ENCODE assay signal across 31 mouse cellular contexts in the genomic region with DNA sequence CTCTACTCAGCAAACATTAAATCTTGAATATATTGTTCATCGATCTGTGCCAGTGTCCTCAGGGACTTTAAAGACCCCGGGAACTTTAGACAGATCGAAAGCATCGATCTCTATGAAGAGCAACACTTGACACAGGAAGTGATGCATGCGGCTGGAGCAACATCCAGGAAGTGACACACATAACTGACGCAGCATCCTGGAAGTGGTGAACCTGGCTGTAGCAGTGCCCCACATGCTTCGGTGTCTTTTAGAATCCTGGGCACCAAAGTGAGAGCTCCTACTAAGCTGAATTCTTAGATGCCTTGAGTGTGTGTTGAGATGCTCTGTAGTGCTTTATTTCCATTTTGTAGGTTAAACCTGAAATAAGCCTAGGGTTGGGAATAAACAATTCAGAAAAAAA. TPM values are rescaled to one million over a fixed set of nuclear protein-coding genes. Genes with fewer than 3 reads are reported as not detected.
DNase-seq lines count a peak whose midpoint lies in the region; ATAC-seq lines count a peak whose summit lies in the region.
"Had no signal": no experiment of that assay in that cellular context is flagged by ENCODE, and none has a peak within 500 bp of the region (broad histone marks: within the 10 kb centered on the region; RNA-seq: fewer than 3 reads in every experiment).

No protein-coding gene starts in this region.

- no peak overlapping the region for H3K4me3 ChIP-seq in forebrain, embryonic 14.5 days (ENCODE audit: low read depth, low read length)
- H3K4me3 ChIP-seq: embryonic facial prominence, embryonic 13.5 days; embryonic facial prominence, embryonic 15.5 days; erythroblast, embryonic 14.5 days; forebrain, embryonic 10.5 days; forebrain, embryonic 12.5 days; forebrain, embryonic 15.5 days had no signal

- H3K9ac ChIP-seq in forebrain, embryonic 14.5 days (ENCODE audit: low read length): no peak overlapping the region
- H3K9ac ChIP-seq: embryonic facial prominence, embryonic 13.5 days; embryonic facial prominence, embryonic 15.5 days; forebrain, embryonic 12.5 days; forebrain, embryonic 15.5 days; forebrain, postnatal 0 days had no signal

- H3K9me3 ChIP-seq in forebrain, embryonic 14.5 days (replicated peaks; ENCODE audit: control insufficient read depth, low read length): no peaks in the 10 kb centered on the region
- H3K9me3 ChIP-seq: embryonic facial prominence, embryonic 13.5 days; embryonic facial prominence, embryonic 15.5 days; forebrain, embryonic 10.5 days; forebrain, embryonic 12.5 days; forebrain, embryonic 15.5 days had no signal

- H3K27ac ChIP-seq in forebrain, embryonic 14.5 days (ENCODE audit: low read depth, low read length): no peak overlapping the region
- H3K27ac ChIP-seq: embryonic facial prominence, embryonic 13.5 days; embryonic facial prominence, embryonic 15.5 days; forebrain, embryonic 10.5 days; forebrain, embryonic 12.5 days; forebrain, embryonic 15.5 days had no signal

- peak; percentile 62 for DNase-seq in 416B (ENCODE audit: low read depth)
- DNase-seq in forebrain, embryonic 14.5 days (ENCODE audit: low spot score): no peak
- no peak for DNase-seq in retina, embryonic 14.5 days (ENCODE audit: low spot score)
- DNase-seq: adrenal gland, adult 2 months; adrenal gland, postnatal 10 days; adrenal gland, postnatal 25 days; B cell, adult 2 months; cerebellum, adult 11 months; cerebellum, adult 18-20 months; cerebellum, adult 8-10 months; cerebellum, adult 9-11 months; cerebellum, postnatal 14 days; cerebellum, postnatal 36 days; embryo, embryonic 11 days; forebrain, postnatal 0 days had no signal

- 94% methylated on average over 7 of the region's 7 CpGs for WGBS in forebrain, embryonic 14.5 days

- H3K27me3 ChIP-seq in forebrain, embryonic 14.5 days (replicated peaks; ENCODE audit: control insufficient read depth, insufficient read depth, low read length): no peaks in the 10 kb centered on the region
- H3K27me3 ChIP-seq: embryonic facial prominence, embryonic 13.5 days; embryonic facial prominence, embryonic 15.5 days; forebrain, embryonic 12.5 days; forebrain, embryonic 15.5 days had no signal

- H3K4me2 ChIP-seq in forebrain, embryonic 14.5 days (ENCODE audit: low read length): no peak overlapping the region
- H3K4me2 ChIP-seq: embryonic facial prominence, embryonic 13.5 days; embryonic facial prominence, embryonic 15.5 days; forebrain, embryonic 12.5 days; forebrain, embryonic 15.5 days had no signal

- no peaks in the 10 kb centered on the region for H3K36me3 ChIP-seq in forebrain, embryonic 14.5 days (ENCODE audit: control insufficient read depth, insufficient read depth, low read length)
- H3K36me3 ChIP-seq: embryonic facial prominence, embryonic 13.5 days; embryonic facial prominence, embryonic 15.5 days; forebrain, embryonic 10.5 days; forebrain, embryonic 12.5 days; forebrain, embryonic 15.5 days had no signal

- peak; percentile 45 for ATAC-seq in granulocyte monocyte progenitor cell, adult 5-6 weeks (replicated peaks; ENCODE audit: poor library complexity, severe bottlenecking)
- peak; percentile 89 for ATAC-seq in megakaryocyte, adult 5-6 weeks (ENCODE audit: poor library complexity, severe bottlenecking)
- peak; percentile 67; the same call in 1 of the 2 replicates for ATAC-seq in neutrophil, adult 5-6 weeks (ENCODE audit: extremely low read depth, insufficient number of reproducible peaks, low FRiP score, poor library complexity, severe bottlenecking)
- ATAC-seq in forebrain, embryonic 14.5 days: no peak
- no peak for ATAC-seq in CD4-positive, CD25-positive, alpha-beta regulatory T cell, adult 4 months
- ATAC-seq: forebrain, embryonic 15.5 days; forebrain, postnatal 0 days had no signal

- H3K4me1 ChIP-seq in forebrain, embryonic 14.5 days (ENCODE audit: control insufficient read depth, insufficient read depth, low read length): no peaks in the 10 kb centered on the region
- H3K4me1 ChIP-seq: embryonic facial prominence, embryonic 15.5 days; forebrain, embryonic 10.5 days; forebrain, embryonic 12.5 days; forebrain, embryonic 15.5 days had no signal

RNA-seq across cellular contexts. Expression of gene Spp1, which starts 50.4 kb away (rescaled TPM):
- 3.7 and 6.6 TPM in 2 replicates for total RNA-seq in granulocyte monocyte progenitor cell, adult 5-6 weeks (2014; fragmentation: Nextera tagmentation)
- 2.3 and 14.9 TPM in 2 replicates for total RNA-seq in granulocyte monocyte progenitor cell, adult 5-6 weeks (2017)
- total RNA-seq in megakaryocyte, adult 5-6 weeks (2015): 16.5 and 20.4 TPM in 2 replicates
- 9.6 and 11.2 TPM in 2 replicates for total RNA-seq in megakaryocyte, adult 5-6 weeks (2017)
- 2.1 and 2.9 TPM in 2 replicates for total RNA-seq in neutrophil, adult 5-6 weeks (2017)
- 11.6 and 17.0 TPM in 2 replicates for polyA plus RNA-seq in forebrain, embryonic 14.5 days (2014; fragmentation: Nextera tagmentation; extraction: Ambion mirVana)
- 1 to 10 TPM in 1 of 2 experiments, not detected in 1; 2.7 TPM for polyA plus RNA-seq in CD4-positive, CD25-positive, alpha-beta regulatory T cell, adult 4 months (2017; shearing (Covaris generic))
- polyA plus RNA-seq: erythroblast, embryonic 14.5 days had no signal

RNA-seq across cellular contexts. Expression of gene Mepe, which starts 59.4 kb away (rescaled TPM):
- total RNA-seq in granulocyte monocyte progenitor cell, adult 5-6 weeks (2014; fragmentation: Nextera tagmentation): not detected in 2 replicates
- total RNA-seq in granulocyte monocyte progenitor cell, adult 5-6 weeks (2017): not detected in 2 replicates
- total RNA-seq in megakaryocyte, adult 5-6 weeks (2015): not detected in 2 replicates
- not detected in 2 replicates for total RNA-seq in megakaryocyte, adult 5-6 weeks (2017)
- not detected in 2 replicates for total RNA-seq in neutrophil, adult 5-6 weeks (2017)
- polyA plus RNA-seq in forebrain, embryonic 14.5 days (2014; fragmentation: Nextera tagmentation; extraction: Ambion mirVana): not detected in 2 replicates
- polyA plus RNA-seq in CD4-positive, CD25-positive, alpha-beta regulatory T cell, adult 4 months (2017; shearing (Covaris generic)): not detected
- total RNA-seq: adrenal gland, adult 2 months; adrenal gland, postnatal 25 days; adrenal gland, postnatal 4 days; common myeloid progenitor, adult 5-6 weeks; ES-E14; MEL had no signal
- polyA plus RNA-seq: adrenal gland, adult 2 months; brain, embryonic 14.5 days; embryonic facial prominence, embryonic 11.5 days; embryonic facial prominence, embryonic 13.5 days; erythroblast, embryonic 14.5 days; forebrain, embryonic 10.5 days; forebrain, embryonic 12.5 days; forebrain, embryonic 15.5 days; forebrain, postnatal 0 days had no signal

Comparison
In these comparisons a context has a peak if more than half of its experiments do, and no peak if none do; other contexts are left out.
1. ATAC-seq: peak in granulocyte monocyte progenitor cell, adult 5-6 weeks (single experiment), megakaryocyte, adult 5-6 weeks (single experiment) and neutrophil, adult 5-6 weeks (single experiment); none in forebrain, embryonic 14.5 days (single experiment) and CD4-positive, CD25-positive, alpha-beta regulatory T cell, adult 4 months (single experiment).